Mouse (Mus musculus): ENCODE results near the gene Tiam2.

Tiam2 gene

GRCm38 (mm10) chr17:3452571-3453311 is 126.4 kb downstream of the Tiam2 start:
- no peak for DNase-seq (ENCODE audit: low read depth)

- DNase-seq (ENCODE audit: low read depth), result no peak
These were observed 127.6 kb downstream of the Tiam2 start for GRCm38 (mm10) chr17:3453946-3454345.

GRCm38 (mm10) chr17:3454850-3455249 is 128.5 kb downstream of the Tiam2 start:
- DNase-seq (ENCODE audit: low read depth), result no peak

GRCm38 (mm10) chr17:3457914-3458681 is 131.7 kb downstream of the Tiam2 start:
- no peak for DNase-seq (ENCODE audit: low read depth)

GRCm38 (mm10) chr17:3465861-3466260 is 139.5 kb downstream of the Tiam2 start:
- no peak for DNase-seq (ENCODE audit: low read depth)

GRCm38 (mm10) chr17:3466681-3467080 is 140.3 kb downstream of the Tiam2 start:
- no peak for DNase-seq (ENCODE audit: low read depth)

GRCm38 (mm10) chr17:3467636-3468324 is 141.4 kb downstream of the Tiam2 start:
- DNase-seq (ENCODE audit: low read depth), result no peak

GRCm38 (mm10) chr17:3472018-3472417 is 145.6 kb downstream of the Tiam2 start:
- DNase-seq (ENCODE audit: low read depth), result no peak

GRCm38 (mm10) chr17:3476546-3476945 is 150.2 kb downstream of the Tiam2 start:
- no peak for DNase-seq (ENCODE audit: low read depth)

GRCm38 (mm10) chr17:3481576-3482575 is 155.5 kb downstream of the Tiam2 start:
- no peak for DNase-seq (ENCODE audit: low read depth)

GRCm38 (mm10) chr17:3483091-3483490 is 156.7 kb downstream of the Tiam2 start:
- no peak for DNase-seq (ENCODE audit: low read depth)

- DNase-seq (ENCODE audit: low read depth), result no peak
These were observed 159.5 kb downstream of the Tiam2 start for GRCm38 (mm10) chr17:3485851-3486250.

GRCm38 (mm10) chr17:3487211-3487610 is 160.8 kb downstream of the Tiam2 start:
- DNase-seq (ENCODE audit: low read depth), result no peak

GRCm38 (mm10) chr17:3487721-3488601 is 161.6 kb downstream of the Tiam2 start:
- DNase-seq (ENCODE audit: low read depth), result no peak

- DNase-seq (ENCODE audit: low read depth), result peak; percentile 40
These were observed 164.0 kb downstream of the Tiam2 start for GRCm38 (mm10) chr17:3490216-3490895.

- DNase-seq (ENCODE audit: low read depth), result no peak
These were observed 164.7 kb downstream of the Tiam2 start for GRCm38 (mm10) chr17:3491065-3491464.

- no peak for DNase-seq (ENCODE audit: low read depth)
These were observed 165.3 kb downstream of the Tiam2 start for GRCm38 (mm10) chr17:3491667-3492066.

- no peak for DNase-seq (ENCODE audit: low read depth)
These were observed 169.2 kb downstream of the Tiam2 start for GRCm38 (mm10) chr17:3495576-3495975.

GRCm38 (mm10) chr17:3496080-3496479 is 169.7 kb downstream of the Tiam2 start:
- no peak for DNase-seq (ENCODE audit: low read depth)

GRCm38 (mm10) chr17:3498086-3498485 is 171.7 kb downstream of the Tiam2 start:
- no peak for DNase-seq (ENCODE audit: low read depth)

Data from fibroblast of lung, adult 2 months (primary cell).